Mouse (Mus musculus) hindbrain, embryonic 11.5 days (tissue): ENCODE results near the gene Fam173b. TPM values are rescaled to one million over a fixed set of nuclear protein-coding genes. Genes with fewer than 3 reads are reported as not detected.

Source experiments
- ATAC-seq: fragments of 200-750 bp; cut with Nextera tagmentation; 2 replicates; pipeline ENCODE4 v1.8.0; 2017; ENCODE audit warnings: mild to moderate bottlenecking, moderate TSS enrichment, moderate library complexity; ENCODE audit not compliant: low FRiP score
- DNase-seq: peaks from one replicate; pipeline ENCODE4 v3.0.0-alpha.2; 2015; ENCODE audit warnings: low spot score
- H3K27ac ChIP-seq: fragments of 300-500 bp; sonication (generic); 2 replicates; pipeline ENCODE4 v1.5.1; 2014; ENCODE audit warnings: mild to moderate bottlenecking, low read depth, low read length
- H3K27me3 ChIP-seq: fragments of 300-500 bp; sonication (generic); 2 replicates; pipeline ENCODE4 v1.6.1; 2014; ENCODE audit warnings: mild to moderate bottlenecking, low read length, moderate library complexity, mixed read lengths; ENCODE audit not compliant: control insufficient read depth, insufficient read depth
- H3K36me3 ChIP-seq: fragments of 300-500 bp; sonication (generic); 2 replicates; pipeline ENCODE4 v1.6.1; 2014; ENCODE audit warnings: mild to moderate bottlenecking, low read length, moderate library complexity, mixed read lengths; ENCODE audit not compliant: control insufficient read depth, insufficient read depth
- H3K4me1 ChIP-seq: fragments of 300-500 bp; sonication (generic); replicated peaks from 2 replicates; pipeline ENCODE4 v1.6.1; 2014; ENCODE audit warnings: low read length, mixed read lengths; ENCODE audit not compliant: control insufficient read depth, insufficient read depth
- H3K4me2 ChIP-seq: fragments of 300-500 bp; sonication (generic); replicated peaks from 2 replicates; pipeline ENCODE4 v1.6.1; 2014; ENCODE audit warnings: mild to moderate bottlenecking, low read depth, low read length
- H3K4me3 ChIP-seq: fragments of 300-500 bp; sonication (generic); 2 replicates; pipeline ENCODE4 v1.5.1; 2014; ENCODE audit warnings: low read depth, low read length
- H3K9ac ChIP-seq: fragments of 300-500 bp; sonication (generic); 2 replicates; pipeline ENCODE4 v1.6.1; 2014; ENCODE audit warnings: low read depth, low read length
- H3K9me3 ChIP-seq: fragments of 300-500 bp; sonication (generic); 2 replicates; pipeline ENCODE4 v1.6.1; 2016; ENCODE audit warnings: low read length; ENCODE audit not compliant: control insufficient read depth
- WGBS: fragments of 180-500 bp; shearing (Covaris S2); extraction: QIAGEN DNeasy Blood & Tissue Kit; methylation state at CpG from one replicate; pipeline ENCODE4 v1.1.7; 2014; 5-methylcytosine and 5-hydroxymethylcytosine counted together
- polyA plus RNA-seq: library from polyadenylated mRNA; unstranded; fragments of >200 nt; fragmentation: Nextera tagmentation; extraction: Ambion mirVana; gene quantifications from 2 replicates; pipeline ENCODE4 v1.2.1, GENCODE M21; 2014

Gene Fam173b
- polyA plus RNA-seq, 1 experiment from 2014 or later: 15.6 TPM

GRCm38 (mm10) chr15:31567431-31567830, 34.2 kb upstream of the Fam173b start:
- H3K36me3 ChIP-seq: no peaks in the 10 kb centered on the region
- no peak for ATAC-seq
- H3K27me3 ChIP-seq: no peaks in the 10 kb centered on the region
- H3K9me3 ChIP-seq: no peaks in the 10 kb centered on the region
- no peak overlapping the region for H3K9ac ChIP-seq
- 68% methylated on average over 7 of the region's 7 CpGs for WGBS
- DNase-seq: no peak
- no peak overlapping the region for H3K27ac ChIP-seq
- no peak overlapping the region for H3K4me3 ChIP-seq
- H3K4me1 ChIP-seq: 0 out of 2 replicates have a peak, but pooled peaks cover 2% of the 10 kb centered on the region
- H3K4me2 ChIP-seq: no peak overlapping the region

- Histone ChIP-seq H3K4me2 (no peak overlapping the region), H3K4me3 (no peak overlapping the region), H3K9me3 (no peaks in the 10 kb centered on the region), H3K27me3 (no peaks in the 10 kb centered on the region), H3K36me3 (no peaks in the 10 kb centered on the region), H3K9ac (no peak overlapping the region), H3K27ac (no peak overlapping the region), H3K4me1 (0 out of 2 replicates have a peak, but pooled peaks cover 2% of the 10 kb centered on the region)
- peak; percentile 45; the same call in 1 of the 2 replicates for ATAC-seq
- no peak for DNase-seq
- 19% methylated on average over 12 of the region's 12 CpGs for WGBS
Measured at GRCm38 (mm10) chr15:31568581-31568996, 33.1 kb upstream of the Fam173b start.

GRCm38 (mm10) chr15:31569325-31570022, 32.2 kb upstream of the Fam173b start:
- H3K4me2 ChIP-seq: no peak overlapping the region
- no peak for DNase-seq
- no peaks in the 10 kb centered on the region for H3K27me3 ChIP-seq
- no peaks in the 10 kb centered on the region for H3K9me3 ChIP-seq
- H3K9ac ChIP-seq: no peak overlapping the region
- H3K4me1 ChIP-seq: 0 out of 2 replicates have a peak, but pooled peaks cover 2% of the 10 kb centered on the region
- no peak overlapping the region for H3K4me3 ChIP-seq
- H3K36me3 ChIP-seq: no peaks in the 10 kb centered on the region
- 75% methylated on average over 9 of the region's 9 CpGs for WGBS
- no peak overlapping the region for H3K27ac ChIP-seq
- ATAC-seq: no peak

- WGBS: 90% methylated on average over 8 of the region's 8 CpGs
- DNase-seq: no peak
- no peak for ATAC-seq
- no peak overlapping the region for H3K9ac ChIP-seq
- no peak overlapping the region for H3K4me3 ChIP-seq
- no peaks in the 10 kb centered on the region for H3K27me3 ChIP-seq
- no peak overlapping the region for H3K27ac ChIP-seq
- H3K9me3 ChIP-seq: no peaks in the 10 kb centered on the region
- no peaks in the 10 kb centered on the region for H3K36me3 ChIP-seq
- H3K4me1 ChIP-seq: 0 out of 2 replicates have a peak, but pooled peaks cover 2% of the 10 kb centered on the region
- no peak overlapping the region for H3K4me2 ChIP-seq
Measured at GRCm38 (mm10) chr15:31570959-31571358, 30.7 kb upstream of the Fam173b start.

GRCm38 (mm10) chr15:31571906-31572722, 29.5 kb upstream of the Fam173b start:
- H3K4me1 ChIP-seq: 0 out of 2 replicates have a peak, but pooled peaks cover 2% of the 10 kb centered on the region
- DNase-seq (no peak), ATAC-seq (no peak)
- H3K9me3 ChIP-seq: no peaks in the 10 kb centered on the region
- no peaks in the 10 kb centered on the region for H3K27me3 ChIP-seq
- no peak overlapping the region for H3K4me3 ChIP-seq
- 86% methylated on average over 16 of the region's 16 CpGs for WGBS
- no peak overlapping the region for H3K9ac ChIP-seq
- no peaks in the 10 kb centered on the region for H3K36me3 ChIP-seq
- no peak overlapping the region for H3K27ac ChIP-seq
- H3K4me2 ChIP-seq: no peak overlapping the region

GRCm38 (mm10) chr15:31573287-31573686, 28.4 kb upstream of the Fam173b start:
- no peak for ATAC-seq
- Histone ChIP-seq H3K36me3 (no peaks in the 10 kb centered on the region), H3K27ac (no peak overlapping the region), H3K27me3 (no peaks in the 10 kb centered on the region), H3K9me3 (no peaks in the 10 kb centered on the region), H3K4me2 (no peak overlapping the region), H3K4me1 (0 out of 2 replicates have a peak, but pooled peaks cover 2% of the 10 kb centered on the region), H3K9ac (no peak overlapping the region), H3K4me3 (no peak overlapping the region)
- 89% methylated on average over 4 of the region's 4 CpGs for WGBS
- DNase-seq: no peak

GRCm38 (mm10) chr15:31573692-31574091, 28.0 kb upstream of the Fam173b start:
- no peak for ATAC-seq
- DNase-seq: no peak

GRCm38 (mm10) chr15:31576076-31576475, 25.6 kb upstream of the Fam173b start:
- Histone ChIP-seq H3K4me3 (no peak overlapping the region), H3K9ac (no peak overlapping the region), H3K27ac (no peak overlapping the region), H3K36me3 (no peaks in the 10 kb centered on the region), H3K27me3 (no peaks in the 10 kb centered on the region), H3K4me1 (no peaks in the 10 kb centered on the region), H3K4me2 (no peak overlapping the region), H3K9me3 (no peaks in the 10 kb centered on the region)
- 61% methylated on average over 5 of the region's 5 CpGs for WGBS
- ATAC-seq (no peak), DNase-seq (no peak)

More at GRCm38 (mm10) chr15:31573692-31574091, 28.0 kb upstream of the Fam173b start:
- Histone ChIP-seq H3K4me3 (no peak overlapping the region), H3K4me1 (0 out of 2 replicates have a peak, but pooled peaks cover 2% of the 10 kb centered on the region), H3K4me2 (no peak overlapping the region), H3K9me3 (no peaks in the 10 kb centered on the region), H3K27me3 (no peaks in the 10 kb centered on the region), H3K36me3 (no peaks in the 10 kb centered on the region), H3K27ac (no peak overlapping the region), H3K9ac (no peak overlapping the region)
